Mouse (Mus musculus): ENCODE measurements around the gene Dennd4a.

DNA sequence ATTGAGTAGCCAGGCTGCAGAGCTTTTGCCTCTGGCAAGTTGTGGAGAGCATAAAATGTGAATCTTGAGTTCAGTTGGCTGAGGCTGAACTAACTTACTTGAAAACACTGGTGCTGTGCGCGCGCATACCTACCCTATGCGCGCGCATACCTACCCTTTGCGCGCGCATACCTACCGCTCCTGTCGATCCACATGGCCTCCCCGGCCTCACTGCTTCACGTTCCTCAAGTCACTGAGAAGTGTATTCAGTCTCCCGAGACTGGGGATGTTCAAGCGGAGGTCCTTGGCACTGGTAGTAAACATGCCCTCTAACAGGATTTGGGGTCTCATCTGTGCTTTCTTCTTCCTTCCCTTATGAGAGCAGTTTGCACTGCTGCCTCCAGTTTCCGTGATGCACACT is 107.4 kb downstream of the Dennd4a start:
- no peak for TF ChIP-seq CTCF (IDR thresholded peaks at IDR 0.05; ENCODE audit: borderline replicate concordance, insufficient read depth, low read depth, low read length)
- TF ChIP-seq POLR2A (IDR thresholded peaks at IDR 0.05; ENCODE audit: borderline replicate concordance, insufficient read depth, low read length) = no peak

Measured in cerebellum, adult 2 months (tissue).